Mouse (Mus musculus): ENCODE data around the gene Cdc26. TPM values are rescaled to one million over a fixed set of nuclear protein-coding genes. Genes with fewer than 3 reads are reported as not detected.

Cdc26 gene
- total RNA-seq, 2 experiments from 2014 or later: 46.2 to 47.1 TPM

DNA sequence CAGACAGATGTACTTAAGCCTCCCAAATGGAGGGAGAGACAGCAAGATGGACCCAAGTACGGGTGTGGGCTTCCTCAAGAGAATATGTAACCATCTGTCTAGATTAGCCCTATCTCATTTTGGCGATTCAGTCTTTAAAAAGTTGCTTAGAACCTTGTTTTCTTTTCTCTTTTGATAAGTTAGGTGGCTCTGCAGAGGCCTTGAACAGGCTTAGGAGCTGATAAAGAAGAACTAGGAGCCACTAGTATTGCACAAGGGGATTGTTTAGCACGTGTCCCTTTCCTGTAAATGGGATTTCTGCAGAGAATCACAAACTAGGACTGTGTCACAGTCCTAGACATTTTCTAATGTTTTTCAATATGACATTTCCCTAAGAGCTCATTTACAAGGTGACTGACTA, 39.4 kb downstream of the Cdc26 start:
- DNase-seq (ENCODE audit: low spot score in 2 of 2): no peak
- intact Hi-C loops (cut with DNase I): no loop called here

DNA sequence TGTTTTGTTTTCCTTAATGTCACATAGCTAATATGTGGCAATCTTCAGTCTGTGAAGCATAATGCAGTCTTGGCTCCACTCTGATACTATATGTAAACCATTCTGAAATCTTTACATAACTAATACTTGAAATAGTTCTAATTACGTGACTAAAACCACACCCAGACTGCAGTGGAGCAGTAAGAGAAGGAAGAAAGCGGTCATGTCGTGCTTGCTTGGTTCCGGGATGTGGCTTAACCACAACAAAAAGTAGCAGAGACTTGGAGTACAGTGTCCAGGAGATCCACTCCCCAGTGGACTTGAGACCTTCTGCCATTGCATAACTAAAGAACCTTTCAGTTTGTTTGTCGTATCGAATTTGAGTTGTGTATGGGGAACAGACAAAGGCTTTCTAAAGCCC, 40.9 kb downstream of the Cdc26 start:
- intact Hi-C loops (cut with DNase I): no loop called here
- DNase-seq (ENCODE audit: low spot score in 2 of 2): no peak

DNA sequence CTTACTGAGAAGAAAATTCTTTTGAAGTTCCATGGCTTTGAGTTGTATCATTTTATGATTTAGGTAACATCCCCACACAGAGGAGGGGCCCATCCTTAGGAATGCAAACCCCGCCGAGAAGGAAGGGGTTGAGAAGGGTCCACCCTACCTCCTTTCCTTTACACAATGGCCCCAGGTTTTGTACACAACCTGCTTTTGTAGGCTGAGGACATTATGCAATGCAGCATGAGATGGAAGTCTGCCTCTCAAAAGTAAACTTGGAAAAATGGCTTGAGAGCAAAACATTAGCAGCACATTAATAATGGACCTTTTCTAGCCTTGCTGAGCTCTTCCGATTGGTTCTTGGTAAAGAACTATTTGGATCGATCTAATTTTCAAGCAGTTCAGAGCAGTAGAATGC, 42.2 kb downstream of the Cdc26 start:
- intact Hi-C loops (cut with DNase I): no loop called here

DNA sequence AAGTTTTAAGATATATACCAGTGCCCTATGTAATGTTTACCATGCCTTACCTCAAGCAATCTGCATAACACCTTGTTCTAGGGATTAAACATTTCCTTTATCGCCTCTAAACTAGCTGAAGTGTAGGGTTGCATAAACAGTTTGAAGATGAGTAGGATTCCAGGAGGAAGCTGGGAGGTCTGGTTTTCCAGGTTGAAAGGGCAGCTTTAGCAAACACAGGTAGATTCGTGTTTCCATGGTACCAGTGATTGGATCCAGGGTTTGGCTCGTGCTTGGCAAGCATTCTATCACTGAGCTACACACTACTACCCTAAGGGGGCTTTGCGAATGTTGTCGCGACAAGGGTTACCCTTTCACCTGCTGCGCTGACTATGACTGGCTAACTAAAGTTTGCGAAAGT, 44.1 kb downstream of the Cdc26 start:
- intact Hi-C loops (cut with DNase I): loop anchor here (5.0 kb wide), 1 partner anchor 43 kb away; the partner anchor contains the start of genes Cdc26 and Prpf4
- no peak for DNase-seq (ENCODE audit: low spot score in 2 of 2)

More for the DNA sequence above, 42.2 kb downstream of the Cdc26 start:
- no peak for DNase-seq (ENCODE audit: low spot score in 2 of 2)

DNA sequence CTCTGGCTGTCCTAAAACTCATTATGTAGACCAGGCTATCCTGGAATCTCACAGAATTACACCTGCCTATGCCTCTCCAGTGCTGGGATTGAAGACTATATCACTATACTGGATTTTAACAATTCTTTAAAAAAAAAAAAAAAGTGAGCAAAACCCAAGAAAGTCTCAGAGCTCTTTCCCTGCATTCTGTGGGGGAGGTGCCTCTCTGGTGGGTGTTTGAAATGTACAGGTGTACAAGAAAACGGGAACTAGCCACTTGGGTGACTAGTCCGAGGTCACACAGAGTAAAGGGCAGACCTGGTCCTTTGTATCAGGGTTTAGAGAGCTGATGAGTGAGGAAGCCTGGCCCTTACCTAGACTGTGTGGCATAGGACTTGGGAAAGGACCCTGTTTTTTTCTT, 46.0 kb downstream of the Cdc26 start:
- intact Hi-C loops (cut with DNase I): loop anchor here (5.0 kb wide), 1 partner anchor 45 kb away; the partner anchor contains the start of genes Cdc26 and Prpf4
- DNase-seq (ENCODE audit: low spot score in 2 of 2): no peak

DNA sequence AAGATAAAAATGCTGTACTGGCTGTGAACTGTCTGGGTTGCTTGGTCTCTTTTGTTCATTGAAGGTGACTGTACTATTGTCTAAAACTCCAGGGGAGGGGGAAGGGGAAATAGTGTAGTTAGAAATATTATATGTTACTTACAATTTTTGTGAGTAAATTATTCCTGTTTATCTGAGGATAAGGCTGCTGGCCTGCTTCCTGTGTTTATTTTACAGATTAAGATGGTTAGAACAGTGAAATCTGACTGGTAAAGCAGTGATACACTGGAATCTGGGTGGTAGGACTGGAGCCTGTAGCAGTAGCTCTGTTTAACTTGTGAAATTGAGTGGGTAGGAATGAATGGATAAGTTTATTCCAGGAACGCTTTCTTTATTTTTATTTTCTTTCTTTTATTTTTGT, 46.4 kb downstream of the Cdc26 start:
- DNase-seq (ENCODE audit: low spot score in 2 of 2): no peak
- intact Hi-C loops (cut with DNase I): loop anchor here (5.0 kb wide), 1 partner anchor 45 kb away; the partner anchor contains the start of genes Cdc26 and Prpf4

DNA sequence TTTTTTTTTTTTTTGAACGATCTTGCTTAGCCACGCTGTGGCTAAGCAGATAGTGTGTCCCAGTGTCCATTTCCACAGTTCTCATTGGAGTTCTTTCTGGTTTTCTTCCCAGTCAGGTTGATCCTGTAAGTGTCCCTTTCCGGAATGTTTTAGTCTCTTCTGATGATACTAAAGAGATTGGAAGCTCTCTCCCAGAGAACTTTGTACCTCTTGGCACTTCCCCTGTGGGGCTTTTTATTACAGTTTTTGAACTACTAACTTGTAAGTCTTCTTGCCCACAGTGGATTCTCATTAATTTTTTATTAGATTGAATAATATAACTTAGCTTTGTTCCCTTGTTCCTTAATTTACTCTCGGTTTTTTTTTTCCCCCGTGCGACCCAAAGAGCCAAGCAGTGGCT, 46.9 kb downstream of the Cdc26 start:
- no peak for DNase-seq (ENCODE audit: low spot score in 2 of 2)
- intact Hi-C loops (cut with DNase I): loop anchor here (5.0 kb wide), 1 partner anchor 46 kb away; the partner anchor contains the start of genes Cdc26 and Prpf4

DNA sequence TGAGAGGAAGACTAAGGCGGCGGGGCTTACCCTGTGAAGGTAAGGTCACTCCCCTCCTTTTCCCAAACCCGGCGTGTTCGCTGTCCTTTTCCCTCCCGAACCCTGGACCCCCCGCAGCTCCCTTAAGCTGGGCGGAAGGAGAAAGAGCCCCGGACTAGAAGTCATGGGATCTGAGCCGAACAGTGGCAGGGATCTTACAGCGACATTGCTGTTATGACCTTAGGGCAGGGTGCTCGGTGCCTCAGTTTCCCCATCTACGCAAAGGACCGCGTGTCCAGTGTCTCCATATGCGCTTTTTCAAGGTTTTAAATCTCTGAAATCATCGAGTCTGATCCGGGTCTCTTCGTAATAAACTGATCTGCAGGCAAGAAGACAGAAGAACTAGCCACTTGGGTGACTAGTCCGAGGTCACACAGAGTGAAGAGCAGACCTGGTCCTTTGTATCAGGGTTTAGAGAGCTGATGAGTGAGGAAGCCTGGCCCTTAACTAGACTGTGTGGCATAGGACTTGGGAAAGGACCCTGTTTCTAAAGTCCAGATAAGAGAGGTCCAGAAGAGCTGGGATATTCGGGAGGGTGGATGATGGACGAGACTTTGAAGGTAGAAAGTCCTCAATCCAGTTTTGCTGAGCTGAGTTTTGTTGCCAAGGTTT, 47.5 kb downstream of the Cdc26 start:
- peak in 1 of 2 experiments; percentile 5 for DNase-seq (ENCODE audit: low spot score in 2 of 2)

DNA sequence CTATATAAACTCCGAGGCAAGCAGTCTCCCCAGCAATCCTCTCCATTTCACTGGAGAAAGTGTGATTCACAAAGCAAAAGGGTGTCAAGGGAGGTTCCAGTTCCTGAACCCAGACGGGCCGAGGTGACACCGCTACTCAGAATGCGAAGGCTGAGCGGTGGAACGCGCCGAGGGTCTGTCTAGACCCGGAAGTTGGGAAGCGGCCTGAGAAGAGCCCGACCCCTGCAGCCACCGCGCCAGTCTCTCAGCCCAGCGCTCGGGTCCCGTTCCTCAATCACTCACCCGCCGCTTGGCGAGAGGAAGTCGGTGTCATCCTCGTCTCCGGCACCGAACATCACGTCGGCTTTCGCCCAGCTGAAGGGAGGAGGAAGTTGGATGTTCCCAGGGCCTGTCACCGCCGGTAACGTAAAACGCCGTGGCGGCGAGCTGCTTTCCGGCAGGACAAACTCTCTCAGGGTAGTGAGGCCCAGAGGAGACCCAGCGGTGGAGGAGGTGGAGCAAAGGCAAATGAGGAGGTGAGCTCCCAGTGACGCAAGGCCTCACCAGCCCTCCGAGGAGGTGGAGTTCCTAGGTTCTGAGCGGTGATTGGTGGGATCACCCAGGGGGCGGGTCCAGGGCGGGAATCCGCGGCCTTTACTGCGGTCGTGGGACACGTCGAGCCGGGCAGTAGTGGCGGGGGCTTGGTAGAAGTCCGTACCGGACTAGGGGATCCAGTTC, 48.2 kb downstream of the Cdc26 start, which contains the start of the genes Fkbp15 and Slc31a1:
Gene Fkbp15 (minus strand): TSS at position 461 of the 717 bp plus-strand sequence.
Gene Slc31a1 (plus strand): TSS at position 640 of the 717 bp plus-strand sequence.
- peak; percentile 97 to 98 for DNase-seq (ENCODE audit: low spot score in 2 of 2)
- intact Hi-C loops (cut with DNase I): loop anchor here (5.0 kb wide), 1 partner anchor 47 kb away; the partner anchor contains the start of genes Cdc26 and Prpf4

More for the DNA sequence above, 47.5 kb downstream of the Cdc26 start:
- intact Hi-C loops (cut with DNase I): loop anchor here (5.0 kb wide), 1 partner anchor 46 kb away; the partner anchor contains the start of genes Cdc26 and Prpf4

DNA sequence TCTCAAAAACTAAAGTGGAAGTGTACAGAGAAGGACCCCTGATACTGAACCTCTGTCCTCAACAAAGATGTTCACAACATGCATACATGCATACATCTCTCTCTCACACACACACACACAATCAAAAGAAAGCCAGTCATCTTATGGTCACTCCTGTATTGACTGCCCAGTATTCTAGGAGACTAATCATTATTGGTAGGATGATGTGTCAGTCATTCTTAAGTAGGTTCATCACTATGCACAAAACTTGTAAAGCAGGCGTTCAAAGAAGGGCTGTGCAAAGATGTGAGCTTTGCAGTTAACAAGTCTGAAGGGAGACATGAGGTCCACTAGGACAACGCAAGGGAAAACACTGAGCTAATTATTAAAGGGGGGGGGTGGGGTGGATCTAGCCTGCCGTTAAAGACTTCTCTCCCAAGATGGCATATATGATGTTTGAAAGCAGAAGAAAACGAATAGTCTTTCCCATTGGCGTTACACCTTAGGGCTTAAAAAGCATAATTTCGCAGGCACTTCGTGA, 49.1 kb downstream of the Cdc26 start:
- intact Hi-C loops (cut with DNase I): no loop called here
- no peak for DNase-seq (ENCODE audit: low spot score in 2 of 2)

DNA sequence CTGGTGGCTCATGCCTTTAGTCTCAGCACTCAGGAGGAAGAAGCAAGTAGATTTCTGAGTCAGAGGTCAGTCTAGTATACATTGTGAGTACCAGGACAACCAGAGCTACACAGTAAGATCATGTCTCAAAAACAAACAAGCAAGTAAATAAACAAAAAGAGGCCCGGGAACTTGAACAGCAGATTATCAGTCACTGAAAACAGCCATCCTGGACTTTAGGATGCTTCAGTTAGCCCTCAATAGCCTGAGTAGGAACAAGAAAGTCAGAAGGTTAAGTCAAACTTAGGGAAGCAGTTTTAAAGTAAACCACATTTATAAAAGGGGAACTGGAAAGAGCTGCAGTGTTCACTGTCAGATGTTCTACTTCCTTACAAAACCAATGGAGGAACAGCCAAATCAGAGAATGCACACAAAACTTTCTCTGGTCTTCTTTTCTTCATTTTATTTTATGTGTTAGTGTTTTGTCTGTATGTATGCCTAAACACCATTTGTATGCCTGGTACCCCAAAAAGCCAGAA, 50.8 kb downstream of the Cdc26 start:
- no peak for DNase-seq (ENCODE audit: low spot score in 2 of 2)
- intact Hi-C loops (cut with DNase I): no loop called here

DNA sequence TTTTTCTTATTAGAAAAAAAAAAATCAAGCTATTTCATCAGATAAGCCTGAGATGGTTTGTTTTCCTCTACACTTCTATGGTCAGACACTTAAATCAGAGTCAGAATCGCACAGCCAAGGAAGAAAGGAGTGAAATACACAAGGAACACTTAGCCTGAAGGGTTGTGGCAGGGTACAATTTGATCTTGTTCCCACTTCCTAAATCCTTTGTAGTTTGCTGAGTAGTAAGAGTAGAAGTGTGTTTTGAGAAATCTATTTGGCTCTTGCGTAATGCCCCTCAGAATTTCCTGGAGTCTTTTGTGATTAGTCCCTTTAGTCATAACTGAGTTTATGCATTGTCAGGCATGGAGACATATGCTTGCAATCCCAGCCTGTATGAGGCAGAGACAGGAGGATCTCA, 59.1 kb downstream of the Cdc26 start:
- intact Hi-C loops (cut with DNase I): no loop called here
- DNase-seq (ENCODE audit: low spot score in 2 of 2): no peak

DNA sequence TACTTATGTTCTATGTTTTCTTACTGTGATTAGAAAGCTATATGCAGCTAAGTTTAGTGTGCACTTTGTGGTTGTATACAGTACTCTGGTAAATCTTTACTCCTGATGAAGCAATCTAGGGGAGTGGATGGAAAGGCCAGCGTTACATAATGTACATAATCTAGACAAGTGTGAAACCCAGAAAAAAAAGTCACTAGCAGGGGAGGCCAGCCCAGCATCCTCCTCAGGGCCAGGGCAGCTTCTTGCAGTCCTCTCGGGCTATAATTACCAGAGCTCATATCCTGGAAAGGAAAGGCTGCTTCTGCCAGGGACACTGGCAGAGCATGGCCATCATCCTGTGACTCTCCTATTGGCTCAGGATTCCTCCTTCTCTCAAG, 60.1 kb downstream of the Cdc26 start:
- intact Hi-C loops (cut with DNase I): no loop called here
- no peak for DNase-seq (ENCODE audit: low spot score in 2 of 2)

DNA sequence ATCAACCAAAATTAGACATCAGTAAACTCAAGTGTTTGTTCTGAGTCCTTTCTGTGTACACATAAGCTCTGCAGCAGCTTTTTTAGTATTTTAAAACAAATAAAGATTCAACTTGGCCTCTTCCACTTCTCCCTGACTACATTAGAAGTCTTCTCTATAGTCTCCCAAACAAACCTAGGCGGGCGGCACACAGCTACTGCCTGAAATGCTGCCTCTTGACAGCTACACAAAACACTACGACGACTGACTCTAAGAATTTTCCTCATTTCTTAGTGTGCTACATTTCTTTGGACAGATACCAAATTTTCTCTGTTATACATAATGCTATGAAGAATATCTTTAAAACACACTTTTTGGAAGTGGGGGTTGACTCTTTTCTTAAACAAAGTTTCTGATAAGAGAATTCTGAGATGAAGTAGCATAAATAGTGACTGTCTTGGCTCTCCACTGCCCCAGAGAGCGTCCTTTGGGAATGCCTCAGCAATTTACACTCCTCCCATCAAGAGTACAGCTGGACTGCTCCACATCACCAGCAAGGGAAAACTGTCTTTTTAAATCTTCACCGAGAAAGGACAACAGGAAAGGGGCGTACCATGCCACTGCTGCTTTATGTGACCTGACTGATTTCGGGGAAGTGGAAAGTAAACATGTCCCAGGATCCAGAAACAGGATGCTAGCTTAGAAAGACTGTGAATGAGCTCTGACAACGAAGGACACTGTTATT, 60.7 kb downstream of the Cdc26 start:
- DNase-seq (ENCODE audit: low spot score in 2 of 2): no peak
- intact Hi-C loops (cut with DNase I): no loop called here

DNA sequence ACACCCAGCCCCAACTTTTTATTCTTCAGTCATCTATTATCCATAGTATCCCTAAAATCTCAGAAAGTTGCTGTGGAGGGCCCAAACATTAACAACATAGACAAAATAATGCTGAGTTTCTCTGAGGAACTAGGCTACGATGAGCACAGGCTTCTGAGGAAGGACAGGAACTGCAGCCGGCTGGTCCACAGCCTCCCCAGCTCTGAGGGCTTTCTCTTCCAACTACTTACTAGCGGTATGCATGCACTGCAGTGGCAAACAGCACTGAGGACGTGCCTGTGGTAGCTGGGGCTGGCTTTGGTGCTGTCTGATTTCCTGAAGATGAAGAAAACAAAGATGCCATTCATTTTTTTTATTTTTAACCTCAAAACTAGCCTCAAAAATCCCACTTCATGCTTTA, 62.6 kb downstream of the Cdc26 start:
- intact Hi-C loops (cut with DNase I): no loop called here
- DNase-seq (ENCODE audit: low spot score in 2 of 2): no peak

DNA sequence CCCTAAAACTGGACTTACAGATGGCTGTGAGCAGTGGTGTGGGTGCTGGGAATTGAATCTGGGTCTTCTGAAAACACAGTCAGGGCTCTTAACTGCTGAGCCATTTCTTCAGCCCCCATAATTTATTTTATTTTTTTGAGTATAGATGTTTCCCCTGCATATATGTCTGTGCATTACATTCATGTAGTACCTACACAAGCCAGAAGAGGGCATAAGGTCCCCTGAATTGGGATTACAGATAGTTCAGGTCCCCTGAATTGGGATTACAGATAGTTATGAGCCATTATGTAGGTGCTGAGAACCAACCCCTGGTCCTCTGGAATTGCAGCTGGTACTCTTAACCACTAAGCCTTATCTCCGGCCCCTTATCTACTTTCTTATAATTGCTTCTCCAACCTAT, 64.4 kb downstream of the Cdc26 start:
- DNase-seq (ENCODE audit: low spot score in 2 of 2): no peak
- intact Hi-C loops (cut with DNase I): no loop called here

DNA sequence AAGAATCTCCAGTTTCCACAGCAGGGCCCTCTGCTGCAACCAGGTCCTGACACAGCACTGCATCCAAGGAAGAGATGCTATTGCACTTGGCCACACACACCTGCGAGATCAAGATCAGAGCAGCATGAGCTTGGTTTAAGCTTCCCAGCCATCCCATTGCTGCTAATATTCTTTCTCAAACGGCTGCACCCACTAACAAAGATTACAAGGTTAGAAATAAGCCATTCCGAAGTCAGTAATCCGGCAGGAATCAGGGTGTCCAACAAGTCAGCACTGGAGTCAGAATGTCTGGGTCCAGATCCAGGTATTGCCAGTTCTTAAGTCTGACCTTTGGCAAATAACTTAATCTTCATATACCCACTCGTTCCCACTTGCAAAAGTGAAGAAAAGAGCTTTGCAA, 69.9 kb downstream of the Cdc26 start:
- intact Hi-C loops (cut with DNase I): no loop called here
- DNase-seq (ENCODE audit: low spot score in 2 of 2): no peak
